Comparison of ENCODE assay signal across 8 mouse cellular contexts in genomic region chr6:47044385-47045200, GRCm38 (mm10).
A peak's percentile ranks its signal among the peaks of the same experiment; 100 is the strongest.
DNase-seq lines count a peak whose midpoint lies in the region; ATAC-seq and TF ChIP-seq lines count a peak whose summit lies in the region.

No protein-coding gene starts in this region.

- no peak overlapping the region for H3K9ac ChIP-seq in lung, postnatal 0 days (replicated peaks; ENCODE audit: low read depth)
- H3K9ac ChIP-seq in limb, embryonic 12.5 days (replicated peaks) = peak overlapping the region; percentile 58
- H3K9ac ChIP-seq in stomach, embryonic 14.5 days (replicated peaks; ENCODE audit: low read depth, low read length) = 0 out of 2 replicates have a peak overlapping the region, but pooled peaks have one; percentile 18

- no peaks in the 10 kb centered on the region for H3K27me3 ChIP-seq in lung, postnatal 0 days (replicated peaks; ENCODE audit: insufficient read depth, low read length)
- peaks cover 15% of the 10 kb centered on the region for H3K27me3 ChIP-seq in limb, embryonic 12.5 days
- no peaks in the 10 kb centered on the region for H3K27me3 ChIP-seq in stomach, embryonic 14.5 days (ENCODE audit: control insufficient read depth, insufficient read depth, low read length)

- H3K9me3 ChIP-seq in lung, postnatal 0 days (ENCODE audit: low read length) = no peaks in the 10 kb centered on the region
- H3K9me3 ChIP-seq in limb, embryonic 12.5 days = no peaks in the 10 kb centered on the region
- H3K9me3 ChIP-seq in stomach, embryonic 14.5 days (ENCODE audit: control insufficient read depth, low read depth, low read length) = no peaks in the 10 kb centered on the region

- DNase-seq in cerebellum, adult 11 months = no peak
- no peak for DNase-seq in lung, postnatal 0 days (ENCODE audit: low spot score)
- no peak for DNase-seq in lung, postnatal 25 days (ENCODE audit: low spot score)
- no peak for DNase-seq in B cell, adult 2 months
- DNase-seq in T-cell, adult 2 months (ENCODE audit: low spot score) = no peak

- no peak for TF ChIP-seq EP300 in lung, postnatal 0 days (IDR thresholded peaks at IDR 0.05)

- peak overlapping the region; percentile 20; the same call in 1 of the 2 replicates for H3K4me3 ChIP-seq in lung, postnatal 0 days (ENCODE audit: low read depth, low read length)
- H3K4me3 ChIP-seq in limb, embryonic 12.5 days (replicated peaks) = peak overlapping the region; percentile 48
- peak overlapping the region; percentile 31 for H3K4me3 ChIP-seq in stomach, embryonic 14.5 days (ENCODE audit: low read depth, low read length)

- no peak for TF ChIP-seq CTCF in lung, postnatal 0 days (IDR thresholded peaks at IDR 0.05)

- no peak overlapping the region for H3K27ac ChIP-seq in lung, postnatal 0 days (ENCODE audit: low read length)
- no peak overlapping the region for H3K27ac ChIP-seq in limb, embryonic 12.5 days
- no peak overlapping the region for H3K27ac ChIP-seq in stomach, embryonic 14.5 days (ENCODE audit: low read length)

- ATAC-seq in cerebellum, adult (ENCODE audit: insufficient number of reproducible peaks, low FRiP score, low TSS enrichment) = peak; percentile 27; the same call in 1 of the 2 replicates
- ATAC-seq in lung, postnatal 0 days = no peak
- ATAC-seq in limb, embryonic 12.5 days (ENCODE audit: insufficient number of reproducible peaks, insufficient read depth, low FRiP score, low TSS enrichment, low read depth) = no peak
- 0 out of 2 replicates have a peak, but pooled peaks have one; percentile 33 for ATAC-seq in stomach, embryonic 14.5 days (ENCODE audit: insufficient number of reproducible peaks, insufficient read depth, low FRiP score, low read depth)

- H3K36me3 ChIP-seq in lung, postnatal 0 days (ENCODE audit: insufficient read depth, low read length) = no peaks in the 10 kb centered on the region
- H3K36me3 ChIP-seq in limb, embryonic 12.5 days = no peaks in the 10 kb centered on the region
- H3K36me3 ChIP-seq in stomach, embryonic 14.5 days (ENCODE audit: control insufficient read depth, insufficient read depth, low read length) = no peaks in the 10 kb centered on the region

- peak overlapping the region; percentile 53 for H3K4me2 ChIP-seq in lung, postnatal 0 days (replicated peaks; ENCODE audit: low read depth, low read length)
- H3K4me2 ChIP-seq in limb, embryonic 12.5 days = peak overlapping the region; percentile 73
- H3K4me2 ChIP-seq in stomach, embryonic 14.5 days (replicated peaks; ENCODE audit: low read depth, low read length) = peak overlapping the region; percentile 66

- H3K4me1 ChIP-seq in lung, postnatal 0 days (ENCODE audit: insufficient read depth, low read depth, low read length) = no peaks in the 10 kb centered on the region
- no peaks in the 10 kb centered on the region for H3K4me1 ChIP-seq in limb, embryonic 12.5 days (replicated peaks)
- no peaks in the 10 kb centered on the region for H3K4me1 ChIP-seq in stomach, embryonic 14.5 days (ENCODE audit: control insufficient read depth, insufficient read depth, low read length)

- 2% methylated on average over 45 of the region's 46 CpGs for WGBS in lung, postnatal 0 days
- WGBS in limb, embryonic 12.5 days = 4% methylated on average over 46 of the region's 46 CpGs
- 2% methylated on average over 46 of the region's 46 CpGs for WGBS in stomach, embryonic 14.5 days

Comparison
In these comparisons a context has a peak if more than half of its experiments do, and no peak if none do; other contexts are left out.
1. ATAC-seq: peak in cerebellum, adult (single experiment) and stomach, embryonic 14.5 days (single experiment); none in lung, postnatal 0 days (single experiment) and limb, embryonic 12.5 days (single experiment).
2. Peak in every context shown above with its lines, with median percentiles within 50 percentile points of each other: H3K4me2 ChIP-seq and H3K4me3 ChIP-seq.